Mouse (Mus musculus) kidney, embryonic 16.5 days (tissue): ENCODE measurements around the gene Elmsan1. TPM values are rescaled to one million over a fixed set of nuclear protein-coding genes. Genes with fewer than 3 reads are reported as not detected.

Source experiments
- ATAC-seq: fragments of 200-750 bp; cut with Nextera tagmentation; 2 replicates; pipeline ENCODE4 v1.8.0; 2017; ENCODE audit warnings: moderate TSS enrichment; ENCODE audit not compliant: low FRiP score, low TSS enrichment
- H3K27ac ChIP-seq: fragments of 300-500 bp; sonication (generic); 2 replicates; pipeline ENCODE4 v1.5.1; 2014; ENCODE audit warnings: low read length
- H3K27me3 ChIP-seq: fragments of 300-500 bp; sonication (generic); 2 replicates; pipeline ENCODE4 v1.6.1; 2014; ENCODE audit warnings: low read length, control low read depth, mixed read lengths; ENCODE audit not compliant: insufficient read depth
- H3K36me3 ChIP-seq: fragments of 300-500 bp; sonication (generic); 2 replicates; pipeline ENCODE4 v1.6.1; 2014; ENCODE audit warnings: low read length, control low read depth, mixed read lengths; ENCODE audit not compliant: insufficient read depth
- H3K4me1 ChIP-seq: fragments of 300-500 bp; sonication (generic); 2 replicates; pipeline ENCODE4 v1.6.1; 2014; ENCODE audit warnings: low read length, control low read depth, mixed read lengths; ENCODE audit not compliant: insufficient read depth
- H3K4me2 ChIP-seq: fragments of 300-500 bp; sonication (generic); replicated peaks from 2 replicates; pipeline ENCODE4 v1.6.1; 2014; ENCODE audit warnings: low read depth, low read length
- H3K4me3 ChIP-seq: fragments of 300-500 bp; sonication (generic); 2 replicates; pipeline ENCODE4 v1.5.1; 2014; ENCODE audit warnings: mild to moderate bottlenecking, low read length
- H3K9ac ChIP-seq: fragments of 300-500 bp; sonication (generic); replicated peaks from 2 replicates; pipeline ENCODE4 v1.6.1; 2014; ENCODE audit warnings: low read length
- H3K9me3 ChIP-seq: fragments of 300-500 bp; sonication (generic); 2 replicates; pipeline ENCODE4 v1.6.1; 2016; ENCODE audit warnings: low read length, control low read depth
- WGBS: fragments of 180-500 bp; shearing (Covaris S2); extraction: QIAGEN DNeasy Blood & Tissue Kit; methylation state at CpG from one replicate; pipeline ENCODE4 v1.1.7; 2014; 5-methylcytosine and 5-hydroxymethylcytosine counted together
- polyA plus RNA-seq: library from polyadenylated mRNA; unstranded; fragments of >200 nt; fragmentation: Nextera tagmentation; extraction: Ambion mirVana; gene quantifications from 2 replicates; pipeline ENCODE4 v1.2.1, GENCODE M21; 2015

Elmsan1 gene
- polyA plus RNA-seq, 1 experiment from 2014 or later = 8.6 TPM

GRCm38 (mm10) chr12:84217508-84218131 lies 1.1 kb downstream of the Elmsan1 start:
- Histone ChIP-seq H3K9me3 (no peaks in the 10 kb centered on the region), H3K9ac (peak overlapping the region; percentile 97)
- 4% methylated on average over 21 of the region's 21 CpGs for WGBS

GRCm38 (mm10) chr12:84217111-84217507 lies 1.6 kb downstream of the Elmsan1 start:
- ATAC-seq = no peak
- no peaks in the 10 kb centered on the region for H3K9me3 ChIP-seq
- 27% methylated on average over 4 of the region's 4 CpGs for WGBS

More at GRCm38 (mm10) chr12:84217508-84218131, 1.1 kb downstream of the Elmsan1 start:
- Histone ChIP-seq H3K4me3 (peak overlapping the region; percentile 91), H3K4me2 (peak overlapping the region; percentile 89), H3K27ac (peak overlapping the region; percentile 96), H3K4me1 (peaks cover 57% of the 10 kb centered on the region), H3K27me3 (no peaks in the 10 kb centered on the region), H3K36me3 (no peaks in the 10 kb centered on the region)
- ATAC-seq = 0 out of 2 replicates have a peak, but pooled peaks have one; percentile 32

GRCm38 (mm10) chr12:84215758-84216440 lies 2.8 kb downstream of the Elmsan1 start:
- H3K9me3 ChIP-seq = no peaks in the 10 kb centered on the region
- H3K4me2 ChIP-seq = 0 out of 2 replicates have a peak overlapping the region, but pooled peaks have one; percentile 0
- WGBS = 41% methylated on average over 10 of the region's 11 CpGs
- no peaks in the 10 kb centered on the region for H3K36me3 ChIP-seq
- H3K4me3 ChIP-seq = no peak overlapping the region
- ATAC-seq = no peak; the same call in 1 of the 2 replicates
- peaks cover 68% of the 10 kb centered on the region for H3K4me1 ChIP-seq
- no peaks in the 10 kb centered on the region for H3K27me3 ChIP-seq
- H3K9ac ChIP-seq = no peak overlapping the region; the same call in 1 of the 2 replicates
- H3K27ac ChIP-seq = peak overlapping the region; percentile 7; the same call in 1 of the 2 replicates

More at GRCm38 (mm10) chr12:84217111-84217507, 1.6 kb downstream of the Elmsan1 start:
- Histone ChIP-seq H3K4me2 (peak overlapping the region; percentile 89), H3K36me3 (no peaks in the 10 kb centered on the region), H3K27me3 (no peaks in the 10 kb centered on the region), H3K9ac (peak overlapping the region; percentile 97), H3K4me1 (peaks cover 58% of the 10 kb centered on the region), H3K27ac (peak overlapping the region; percentile 96), H3K4me3 (peak overlapping the region; percentile 91)

GRCm38 (mm10) chr12:84214495-84215175 lies 4.0 kb downstream of the Elmsan1 start:
- H3K4me3 ChIP-seq = no peak overlapping the region
- peaks cover 71% of the 10 kb centered on the region for H3K4me1 ChIP-seq
- H3K4me2 ChIP-seq = no peak overlapping the region
- 41% methylated on average over 14 of the region's 14 CpGs for WGBS
- 0 out of 2 replicates have a peak, but pooled peaks cover 2% of the 10 kb centered on the region for H3K36me3 ChIP-seq
- peak overlapping the region; percentile 63 for H3K27ac ChIP-seq
- no peaks in the 10 kb centered on the region for H3K9me3 ChIP-seq
- no peaks in the 10 kb centered on the region for H3K27me3 ChIP-seq
- ATAC-seq = no peak
- H3K9ac ChIP-seq = 0 out of 2 replicates have a peak overlapping the region, but pooled peaks have one; percentile 29

- Histone ChIP-seq H3K4me3 (no peak overlapping the region), H3K4me2 (no peak overlapping the region), H3K27me3 (no peaks in the 10 kb centered on the region), H3K9me3 (no peaks in the 10 kb centered on the region), H3K27ac (peak overlapping the region; percentile 37; the same call in 1 of the 2 replicates), H3K9ac (no peak overlapping the region), H3K36me3 (0 out of 2 replicates have a peak, but pooled peaks cover 2% of the 10 kb centered on the region), H3K4me1 (peaks cover 63% of the 10 kb centered on the region)
- ATAC-seq = peak; percentile 66; the same call in 1 of the 2 replicates
- 18% methylated on average over 4 of the region's 4 CpGs for WGBS
Measured at GRCm38 (mm10) chr12:84212297-84212696, 6.4 kb downstream of the Elmsan1 start.

- H3K4me1 ChIP-seq = peaks cover 62% of the 10 kb centered on the region
- H3K27me3 ChIP-seq = no peaks in the 10 kb centered on the region
- ATAC-seq = no peak
- no peak overlapping the region for H3K4me3 ChIP-seq
- whole genome bisulfite sequencing = 69% methylated on average over 9 of the region's 9 CpGs
- H3K27ac ChIP-seq = peak overlapping the region; percentile 32; the same call in 1 of the 2 replicates
- no peak overlapping the region for H3K9ac ChIP-seq
- H3K36me3 ChIP-seq = 0 out of 2 replicates have a peak, but pooled peaks cover 2% of the 10 kb centered on the region
- no peak overlapping the region for H3K4me2 ChIP-seq
- H3K9me3 ChIP-seq = no peaks in the 10 kb centered on the region
Measured at GRCm38 (mm10) chr12:84211021-84211538, 7.6 kb downstream of the Elmsan1 start.

GRCm38 (mm10) chr12:84210288-84210687 lies 8.4 kb downstream of the Elmsan1 start:
- WGBS = 78% methylated on average over 11 of the region's 11 CpGs
- Histone ChIP-seq H3K27me3 (no peaks in the 10 kb centered on the region), H3K9ac (no peak overlapping the region), H3K9me3 (no peaks in the 10 kb centered on the region), H3K4me3 (no peak overlapping the region), H3K4me2 (no peak overlapping the region), H3K27ac (peak overlapping the region; percentile 32; the same call in 1 of the 2 replicates), H3K36me3 (0 out of 2 replicates have a peak, but pooled peaks cover 2% of the 10 kb centered on the region), H3K4me1 (peaks cover 57% of the 10 kb centered on the region)
- peak; percentile 40; the same call in 1 of the 2 replicates for ATAC-seq

GRCm38 (mm10) chr12:84209093-84209492 lies 9.6 kb downstream of the Elmsan1 start:
- 82% methylated on average over 11 of the region's 11 CpGs for WGBS
- Histone ChIP-seq H3K36me3 (0 out of 2 replicates have a peak, but pooled peaks cover 2% of the 10 kb centered on the region), H3K4me3 (no peak overlapping the region), H3K9me3 (no peaks in the 10 kb centered on the region), H3K27me3 (no peaks in the 10 kb centered on the region), H3K9ac (0 out of 2 replicates have a peak overlapping the region, but pooled peaks have one; percentile 1), H3K4me2 (no peak overlapping the region), H3K4me1 (peaks cover 54% of the 10 kb centered on the region), H3K27ac (no peak overlapping the region)
- no peak for ATAC-seq

- no peak overlapping the region for H3K4me2 ChIP-seq
- H3K4me1 ChIP-seq = peaks cover 61% of the 10 kb centered on the region
- no peaks in the 10 kb centered on the region for H3K9me3 ChIP-seq
- H3K36me3 ChIP-seq = 0 out of 2 replicates have a peak, but pooled peaks cover 2% of the 10 kb centered on the region
- WGBS = 90% methylated on average over 18 of the region's 18 CpGs
- H3K9ac ChIP-seq = no peak overlapping the region
- ATAC-seq = no peak
- no peak overlapping the region for H3K27ac ChIP-seq
- H3K27me3 ChIP-seq = no peaks in the 10 kb centered on the region
- no peak overlapping the region for H3K4me3 ChIP-seq
Measured at GRCm38 (mm10) chr12:84207209-84207817, 11.4 kb downstream of the Elmsan1 start.
